Mouse (Mus musculus) regulatory T cell (primary cell): Measurements from ENCODE around the gene Hcfc1r1.

ENCODE experiments used
- in situ Hi-C: fragments of 300-600 bp; cut with MboI, MseI; formaldehyde crosslinking; loops from one replicate; pipeline ENCODE4 v1.15.1; 2025; ENCODE audit warnings: high pct_unique_total_duplicates

The Hcfc1r1 gene

DNA sequence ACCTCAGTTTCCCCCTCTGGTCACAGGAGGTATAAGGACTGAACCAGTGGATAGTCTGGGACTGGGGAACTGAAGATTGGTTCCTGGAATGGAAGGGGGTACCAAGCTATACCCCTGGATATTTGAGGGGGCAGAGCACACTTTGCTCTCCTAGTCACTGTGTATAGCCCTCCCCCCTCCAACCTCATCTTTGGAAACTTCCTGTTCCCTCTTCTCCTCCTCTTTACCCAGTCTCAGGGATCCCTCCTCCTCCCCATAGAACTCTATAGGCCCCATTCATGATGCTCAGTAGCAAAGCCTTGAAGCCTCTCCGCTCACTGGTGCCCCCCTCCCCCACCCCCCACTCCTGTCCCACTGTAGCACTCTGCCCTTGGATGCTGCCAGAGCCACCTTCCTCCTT lies 46.1 kb downstream of the Hcfc1r1 start:
- in situ Hi-C loops = loop anchor here (10.0 kb wide), 1 partner anchor 1645 kb away; no protein-coding TSS in a partner anchor

- in situ Hi-C loops = no loop called here
Measured at GRCm38 (mm10) chr17:23721886-23722285, 48.5 kb downstream of the Hcfc1r1 start.

DNA sequence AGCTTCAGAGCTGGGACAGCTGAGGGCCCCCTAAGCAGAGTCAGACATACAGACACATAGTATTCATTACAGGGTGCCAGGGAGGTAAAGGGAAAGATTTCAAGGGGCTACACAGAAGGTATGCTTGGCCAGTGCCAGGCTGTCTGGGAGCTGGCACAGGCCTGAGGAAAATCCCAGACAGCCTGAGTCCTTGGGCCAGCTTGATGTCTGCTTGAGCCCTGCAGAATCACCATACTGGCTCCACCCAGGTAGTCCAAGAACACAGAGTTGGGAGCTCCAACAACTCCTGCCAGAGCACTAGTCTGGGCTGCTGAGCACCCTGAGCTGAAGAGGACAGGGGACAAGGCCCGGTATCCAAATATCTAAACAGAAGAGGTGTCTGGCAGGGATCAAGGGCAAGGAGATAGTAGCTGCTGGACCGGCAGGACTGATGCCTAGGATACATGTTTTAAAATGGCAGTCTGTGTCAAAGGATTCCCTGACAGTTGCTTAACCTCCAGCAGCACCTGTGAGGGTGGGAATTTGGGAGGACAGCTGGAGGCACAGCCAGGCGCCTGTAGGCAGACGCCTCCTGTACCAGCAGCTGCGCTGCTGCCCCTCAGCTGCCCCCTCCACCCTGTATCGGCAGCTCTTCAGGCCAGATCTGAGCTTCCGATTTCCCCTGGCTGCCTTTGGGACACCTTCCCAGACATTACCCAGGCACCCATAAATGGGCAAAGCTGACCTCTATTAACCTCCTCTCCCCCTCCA lies 49.2 kb downstream of the Hcfc1r1 start, which contains the start of gene 1520401A03Rik:
Gene 1520401A03Rik, minus strand, starts transcription at position 408 of the 750 bp plus-strand sequence.
- in situ Hi-C loops = no loop called here
